Mouse (Mus musculus) bone marrow macrophage, adult 2 months (primary cell): Measurements from ENCODE around the gene Dhrs2. TPM values are rescaled to one million over a fixed set of nuclear protein-coding genes. Genes with fewer than 3 reads are reported as not detected.

Experiments
- H3K27ac ChIP-seq: 2 replicates; pipeline ENCODE4 v1.5.1; 2012; ENCODE audit warnings: low read depth, low read length; ENCODE audit not compliant: insufficient read depth
- H3K4me1 ChIP-seq: 2 replicates; pipeline ENCODE4 v1.6.1; 2012; ENCODE audit warnings: low read length; ENCODE audit not compliant: control insufficient read depth, insufficient read depth
- H3K4me3 ChIP-seq: 2 replicates; pipeline ENCODE4 v1.5.1; 2012; ENCODE audit warnings: mild to moderate bottlenecking, low read length, moderate library complexity; ENCODE audit not compliant: insufficient read depth
- CTCF ChIP-seq: IDR thresholded peaks from 2 replicates; pipeline ENCODE4 v1.5.1; 2012; ENCODE audit warnings: low read depth, mild to moderate bottlenecking, low read length, moderate library complexity
- POLR2A ChIP-seq: IDR thresholded peaks from 2 replicates; pipeline ENCODE4 v1.6.1; 2012; ENCODE audit warnings: mild to moderate bottlenecking, low read depth, low read length, borderline replicate concordance
- polyA plus RNA-seq: library from polyadenylated mRNA; stranded (reverse); fragments of >200 nt; gene quantifications from 2 replicates; pipeline ENCODE4 v1.2.4, GENCODE M21; 2012; ENCODE audit not compliant: missing spikeins, insufficient read depth, insufficient read length

Dhrs2 gene
- polyA plus RNA-seq, 1 experiment, result not detected

GRCm38 (mm10) chr14:55236685-55237084 lies 14.9 kb downstream of the Dhrs2 start:
- TF ChIP-seq POLR2A (no peak), CTCF (no peak)
- H3K4me3 ChIP-seq, result no peak overlapping the region
- no peak overlapping the region for H3K27ac ChIP-seq
- no peaks in the 10 kb centered on the region for H3K4me1 ChIP-seq

DNA sequence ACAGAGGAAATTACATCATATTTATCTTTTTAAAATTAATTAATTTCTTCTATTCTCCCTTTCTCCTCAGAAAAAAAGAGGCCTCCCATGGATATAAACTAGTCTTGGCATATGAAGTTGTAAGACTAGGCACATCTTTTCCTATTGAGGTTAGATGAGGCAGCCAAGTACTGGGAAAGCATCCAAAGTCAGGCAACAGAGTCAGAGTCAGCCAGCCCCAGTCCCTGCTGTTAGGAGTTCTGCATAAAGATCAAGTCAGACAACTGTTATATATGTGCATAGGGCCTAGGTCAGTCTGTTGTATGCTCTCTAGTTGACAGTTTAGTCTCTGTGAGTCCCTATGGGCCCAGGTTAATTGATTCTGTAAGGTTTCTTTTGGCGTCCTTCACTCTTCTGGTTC lies 20.9 kb downstream of the Dhrs2 start:
- H3K4me3 ChIP-seq, result no peak overlapping the region
- H3K4me1 ChIP-seq, result no peaks in the 10 kb centered on the region
- TF ChIP-seq POLR2A, result no peak
- TF ChIP-seq CTCF, result no peak
- H3K27ac ChIP-seq, result no peak overlapping the region

DNA sequence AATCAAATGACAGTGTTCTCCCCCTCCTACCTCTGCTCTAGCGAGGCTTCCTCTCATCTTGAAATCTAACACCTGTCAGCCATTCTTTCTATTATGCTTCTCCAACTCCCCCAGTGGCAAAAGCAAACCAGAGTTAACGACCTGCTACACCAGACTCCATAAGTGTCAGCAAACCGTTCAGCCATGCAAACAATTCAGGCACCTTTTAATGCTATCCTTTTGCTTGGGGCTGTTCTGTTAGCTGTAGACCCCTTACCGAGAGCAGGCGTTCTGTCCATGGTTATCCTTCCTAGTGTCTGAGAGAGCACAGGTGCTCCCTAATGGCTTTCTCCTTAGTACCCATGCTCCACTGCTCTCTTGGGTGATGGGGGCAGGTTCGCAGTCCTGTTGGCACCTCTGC lies 25.4 kb downstream of the Dhrs2 start:
- no peak for TF ChIP-seq CTCF
- no peak for TF ChIP-seq POLR2A
- no peaks in the 10 kb centered on the region for H3K4me1 ChIP-seq
- no peak overlapping the region for H3K4me3 ChIP-seq
- H3K27ac ChIP-seq, result no peak overlapping the region

DNA sequence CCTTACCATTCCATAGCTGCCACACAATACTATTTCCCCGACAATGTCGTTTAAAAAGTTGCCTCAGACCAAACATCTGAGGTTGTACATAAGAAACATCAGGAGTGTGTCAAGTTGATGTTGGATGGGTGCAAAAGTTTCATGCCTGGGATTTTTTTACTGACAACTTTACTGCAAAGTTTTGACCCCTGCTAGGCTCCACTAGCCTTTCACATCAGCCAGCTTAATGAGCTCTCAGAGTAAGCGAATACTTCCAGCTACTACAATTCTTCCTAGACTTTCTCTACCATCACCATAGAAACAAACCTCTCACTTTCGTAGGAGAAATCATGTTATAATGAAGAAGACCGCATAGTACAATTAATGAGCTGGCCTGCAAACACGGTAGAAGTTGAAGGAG lies 26.5 kb downstream of the Dhrs2 start:
- Histone ChIP-seq H3K4me1 (no peaks in the 10 kb centered on the region), H3K27ac (no peak overlapping the region), H3K4me3 (no peak overlapping the region)
- TF ChIP-seq CTCF (no peak), POLR2A (no peak)

DNA sequence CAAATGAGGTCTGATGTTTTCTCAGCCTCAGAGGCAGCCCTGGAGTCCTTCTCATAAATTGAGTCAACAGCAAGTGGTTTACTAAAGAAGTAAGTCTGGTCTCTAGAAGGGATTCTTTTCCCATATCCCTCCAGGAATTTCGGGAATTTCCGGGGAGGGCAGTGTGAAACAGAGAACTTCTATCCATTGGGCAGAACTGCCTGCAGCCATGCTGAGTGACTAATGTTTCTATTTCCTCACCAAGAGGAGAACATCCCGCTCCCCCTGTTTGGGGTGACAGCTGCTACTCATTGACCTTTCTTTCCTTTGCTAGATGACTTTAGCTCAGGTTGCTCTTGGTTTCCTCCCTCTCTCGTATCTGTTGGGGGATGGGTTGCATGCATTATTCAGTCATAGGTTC lies 31.8 kb downstream of the Dhrs2 start:
- H3K27ac ChIP-seq, result no peak overlapping the region
- no peaks in the 10 kb centered on the region for H3K4me1 ChIP-seq
- no peak for TF ChIP-seq POLR2A
- TF ChIP-seq CTCF, result no peak
- H3K4me3 ChIP-seq, result no peak overlapping the region

DNA sequence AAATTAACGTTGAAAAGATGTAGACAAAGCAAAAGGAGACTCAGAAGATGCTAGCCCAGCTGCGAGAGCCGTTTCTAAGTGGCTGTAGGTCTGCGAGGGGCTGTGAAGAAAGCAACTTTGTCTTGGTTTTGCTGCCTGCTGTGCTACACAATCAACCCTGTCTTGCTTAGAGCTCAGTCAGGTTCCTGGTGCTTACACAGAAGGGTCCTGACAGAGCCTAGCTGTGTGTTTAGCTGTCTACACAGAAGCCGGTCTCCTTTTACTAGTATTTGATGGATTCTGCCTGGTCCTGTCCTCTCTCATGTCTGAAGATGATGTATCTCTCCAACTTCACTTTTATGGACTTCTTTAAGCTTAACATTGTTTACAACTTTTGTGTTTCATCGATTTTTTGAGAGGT lies 33.6 kb downstream of the Dhrs2 start:
- no peak for TF ChIP-seq CTCF
- no peak for TF ChIP-seq POLR2A
- H3K4me1 ChIP-seq, result no peaks in the 10 kb centered on the region
- H3K27ac ChIP-seq, result no peak overlapping the region
- no peak overlapping the region for H3K4me3 ChIP-seq

DNA sequence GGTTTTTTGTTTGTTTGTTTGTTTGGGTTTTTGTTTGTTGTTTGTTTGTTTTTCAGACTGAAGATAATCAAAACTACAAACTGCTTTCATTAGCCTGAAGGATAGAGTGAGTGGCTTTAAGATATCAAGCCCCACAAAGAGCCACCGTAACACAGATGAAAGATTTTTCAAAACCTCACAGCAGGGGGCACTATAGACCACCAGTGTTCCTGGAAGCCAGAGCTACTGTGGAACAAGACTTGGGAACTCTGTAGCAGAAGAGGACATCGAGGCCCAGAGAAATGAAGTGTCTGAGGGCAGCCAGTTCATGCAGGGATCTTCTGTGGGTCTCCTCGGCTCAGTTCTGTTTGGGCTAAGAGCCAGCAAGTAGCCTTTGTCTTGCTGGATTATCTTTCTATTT lies 49.4 kb downstream of the Dhrs2 start:
- Histone ChIP-seq H3K27ac (no peak overlapping the region), H3K4me1 (no peaks in the 10 kb centered on the region), H3K4me3 (no peak overlapping the region)
- TF ChIP-seq POLR2A (no peak), CTCF (no peak)

DNA sequence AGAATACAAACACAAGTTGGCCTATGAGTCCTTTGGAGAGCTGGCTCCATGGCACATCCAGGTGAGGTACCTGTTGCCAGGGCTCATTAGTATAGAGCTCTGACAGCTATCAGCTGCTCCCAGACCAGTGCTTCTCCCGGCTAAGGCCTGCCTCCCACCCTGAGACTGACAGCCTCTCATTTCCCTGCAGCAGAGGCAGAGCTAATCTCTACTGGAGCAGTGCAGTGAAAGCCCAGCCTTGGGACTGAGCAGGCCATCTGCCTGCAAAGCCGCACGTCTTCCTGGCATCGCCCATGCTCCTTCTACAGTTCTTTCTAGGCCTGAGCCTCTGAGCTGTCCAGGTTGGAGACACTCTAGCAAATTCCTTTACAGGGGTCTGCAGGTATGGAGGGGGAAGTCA lies 51.2 kb downstream of the Dhrs2 start:
- H3K4me1 ChIP-seq, result no peaks in the 10 kb centered on the region
- no peak for TF ChIP-seq POLR2A
- TF ChIP-seq CTCF, result no peak
- H3K4me3 ChIP-seq, result no peak overlapping the region
- H3K27ac ChIP-seq, result no peak overlapping the region

- no peak overlapping the region for H3K4me3 ChIP-seq
- TF ChIP-seq CTCF (no peak), POLR2A (no peak)
- H3K27ac ChIP-seq, result no peak overlapping the region
- no peaks in the 10 kb centered on the region for H3K4me1 ChIP-seq
Observed at GRCm38 (mm10) chr14:55274810-55275209, 53.0 kb downstream of the Dhrs2 start.

DNA sequence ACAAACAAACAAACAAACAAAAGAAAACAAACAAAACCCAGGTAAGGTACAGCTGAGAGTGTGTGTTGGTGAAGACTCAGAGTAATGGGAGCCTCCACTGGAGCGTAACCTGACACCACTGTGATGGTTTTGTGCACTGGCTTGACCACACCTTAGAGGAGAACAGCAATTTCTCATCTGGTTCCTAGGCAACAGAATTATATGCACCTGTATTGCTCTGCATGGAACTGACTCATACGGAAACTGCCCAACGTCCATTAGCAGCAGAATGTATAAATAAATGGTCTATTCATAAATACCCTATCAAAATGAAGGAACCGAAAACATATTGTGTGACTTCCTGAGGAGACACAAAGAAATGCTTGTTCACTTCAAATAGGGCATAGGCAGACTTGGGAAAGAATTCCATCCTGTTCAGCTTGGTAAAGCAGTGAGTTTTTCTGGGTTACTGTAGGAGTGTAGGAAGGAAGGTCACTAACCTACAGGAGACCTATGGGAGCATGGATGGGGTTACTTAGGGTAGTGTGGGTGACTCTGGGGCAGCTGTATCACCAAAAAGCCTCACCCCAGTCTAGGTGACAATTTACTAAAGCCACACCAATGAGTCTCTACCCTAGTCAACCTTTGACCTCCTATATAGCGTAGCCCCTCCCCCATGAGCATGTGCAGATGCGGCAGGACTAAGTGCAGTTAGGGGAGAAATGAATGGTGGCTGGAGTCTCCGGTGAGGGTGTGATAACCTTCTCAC lies 57.7 kb downstream of the Dhrs2 start:
- no peak for TF ChIP-seq POLR2A
- TF ChIP-seq CTCF, result no peak
- Histone ChIP-seq H3K4me3 (no peak overlapping the region), H3K4me1 (no peaks in the 10 kb centered on the region), H3K27ac (no peak overlapping the region)

Other genes starting within 250 kb of the Dhrs2 start
- not detected in 2 replicates for gene Gm17428, start 245.1 kb upstream of the Dhrs2 start, polyA plus RNA-seq
- not detected in 2 replicates for gene Myh7, start 227.4 kb upstream of the Dhrs2 start, polyA plus RNA-seq
- 38.3 and 44.2 TPM in 2 replicates for gene Ngdn, start 206.6 kb upstream of the Dhrs2 start, polyA plus RNA-seq
- gene Zfhx2, start 129.7 kb upstream of the Dhrs2 start, polyA plus RNA-seq, result 7.1 and 7.6 TPM in 2 replicates
- 10.6 and 12.3 TPM in 2 replicates for gene Thtpa, start 127.2 kb upstream of the Dhrs2 start, polyA plus RNA-seq
- 43.0 and 51.9 TPM in 2 replicates for gene Ap1g2, start 115.4 kb upstream of the Dhrs2 start, polyA plus RNA-seq
- not detected in 2 replicates for gene Jph4, start 105.1 kb upstream of the Dhrs2 start, polyA plus RNA-seq